Comparison of ENCODE assay signal across 32 mouse cellular contexts in the genomic region with DNA sequence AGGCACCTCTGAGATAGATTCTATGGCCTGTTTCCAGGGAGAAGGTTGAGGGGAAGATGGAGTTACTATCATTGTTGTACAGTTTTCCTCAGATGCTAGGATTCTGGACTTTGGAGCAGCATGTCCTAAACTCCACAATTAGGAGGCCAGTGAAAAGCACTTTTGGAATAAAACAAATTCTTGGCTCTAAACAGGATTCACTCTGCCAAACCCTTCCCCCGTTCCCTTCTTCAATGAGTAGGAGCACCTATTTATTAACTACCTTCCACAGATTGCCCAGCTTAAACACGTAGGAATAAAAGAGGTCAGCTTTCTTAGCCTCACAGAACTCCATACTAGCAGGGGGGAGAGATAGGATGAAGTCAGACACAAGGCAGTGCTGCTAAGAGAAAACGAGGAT.
"Had no signal": no experiment of that assay in that cellular context is flagged by ENCODE, and none has a peak within 500 bp of the region (broad histone marks: within the 10 kb centered on the region; RNA-seq: fewer than 3 reads in every experiment).

No protein-coding gene starts in this region.

- H3K9me3 ChIP-seq: heart, embryonic 10.5 days; heart, embryonic 12.5 days; heart, embryonic 13.5 days; heart, embryonic 15.5 days; hindbrain, embryonic 10.5 days; hindbrain, embryonic 12.5 days; hindbrain, embryonic 13.5 days; hindbrain, embryonic 15.5 days; intestine, embryonic 15.5 days; kidney, embryonic 15.5 days had no signal

- H3K27me3 ChIP-seq: heart, embryonic 12.5 days; heart, embryonic 15.5 days; hindbrain, embryonic 12.5 days; hindbrain, embryonic 13.5 days; hindbrain, embryonic 15.5 days; intestine, embryonic 15.5 days; kidney, embryonic 15.5 days had no signal

- H3K4me2 ChIP-seq: heart, embryonic 11.5 days; heart, embryonic 12.5 days; heart, embryonic 13.5 days; heart, embryonic 15.5 days; hindbrain, embryonic 12.5 days; hindbrain, embryonic 13.5 days; hindbrain, embryonic 14.5 days; hindbrain, embryonic 15.5 days; intestine, embryonic 15.5 days; kidney, embryonic 15.5 days had no signal

- H3K36me3 ChIP-seq: heart, embryonic 10.5 days; heart, embryonic 12.5 days; heart, embryonic 13.5 days; heart, embryonic 15.5 days; hindbrain, embryonic 10.5 days; hindbrain, embryonic 12.5 days; hindbrain, embryonic 13.5 days; hindbrain, embryonic 15.5 days; intestine, embryonic 15.5 days; kidney, embryonic 15.5 days had no signal

- H3K4me3 ChIP-seq: heart, adult 2 months; heart, embryonic 10.5 days; heart, embryonic 12.5 days; heart, embryonic 13.5 days; heart, embryonic 15.5 days; hindbrain, embryonic 10.5 days; hindbrain, embryonic 12.5 days; hindbrain, embryonic 13.5 days; hindbrain, embryonic 15.5 days; intestine, embryonic 15.5 days; kidney, embryonic 15.5 days; layer of hippocampus, adult 2 months; left cerebral cortex, adult 2 months had no signal

- H3K9ac ChIP-seq: heart, embryonic 12.5 days; heart, embryonic 13.5 days; heart, embryonic 15.5 days; hindbrain, embryonic 12.5 days; hindbrain, embryonic 13.5 days; hindbrain, embryonic 14.5 days; hindbrain, embryonic 15.5 days; intestine, embryonic 15.5 days; kidney, embryonic 15.5 days had no signal

- H3K27ac ChIP-seq: heart, adult 2 months; heart, embryonic 10.5 days; heart, embryonic 13.5 days; heart, embryonic 15.5 days; hindbrain, embryonic 10.5 days; hindbrain, embryonic 12.5 days; hindbrain, embryonic 13.5 days; hindbrain, embryonic 14.5 days; hindbrain, embryonic 15.5 days; hindbrain, postnatal 0 days; intestine, embryonic 15.5 days; kidney, embryonic 15.5 days; kidney, postnatal 0 days; layer of hippocampus, adult 2 months; left cerebral cortex, adult 2 months had no signal

- ATAC-seq: hindbrain, embryonic 16.5 days; hindbrain, postnatal 0 days; inflammation-experienced regulatory T-cells, adult 6 months; intestine, embryonic 15.5 days; intestine, embryonic 16.5 days; intestine, postnatal 0 days had no signal

- DNase-seq: heart, adult 18-20 months; heart, adult 2 months; heart, postnatal 10 days; heart, postnatal 14 days; heart, postnatal 36 days; heart, postnatal 4 days; kidney, adult 18-20 months; kidney, postnatal 10 days; kidney, postnatal 25 days; kidney, postnatal 4 days; layer of hippocampus, adult 9-11 months; layer of hippocampus, postnatal 36 days had no signal

- H3K4me1 ChIP-seq: heart, embryonic 10.5 days; heart, embryonic 12.5 days; heart, embryonic 13.5 days; heart, embryonic 15.5 days; hindbrain, embryonic 10.5 days; hindbrain, embryonic 12.5 days; hindbrain, embryonic 13.5 days; hindbrain, embryonic 15.5 days; intestine, embryonic 15.5 days; kidney, embryonic 15.5 days had no signal
